Mouse (Mus musculus) CD4-positive, CD25-positive, alpha-beta regulatory T cell, adult 2 months (primary cell): Measurements from ENCODE around the gene Parp4.
A peak's percentile ranks its signal among the peaks of the same experiment; 100 is the strongest.

ENCODE experiments used
- DNase-seq: peaks from one replicate; pipeline ENCODE4 v3.0.0-alpha.2; 2012; ENCODE audit warnings: low read depth, low spot score

Parp4 gene

DNA sequence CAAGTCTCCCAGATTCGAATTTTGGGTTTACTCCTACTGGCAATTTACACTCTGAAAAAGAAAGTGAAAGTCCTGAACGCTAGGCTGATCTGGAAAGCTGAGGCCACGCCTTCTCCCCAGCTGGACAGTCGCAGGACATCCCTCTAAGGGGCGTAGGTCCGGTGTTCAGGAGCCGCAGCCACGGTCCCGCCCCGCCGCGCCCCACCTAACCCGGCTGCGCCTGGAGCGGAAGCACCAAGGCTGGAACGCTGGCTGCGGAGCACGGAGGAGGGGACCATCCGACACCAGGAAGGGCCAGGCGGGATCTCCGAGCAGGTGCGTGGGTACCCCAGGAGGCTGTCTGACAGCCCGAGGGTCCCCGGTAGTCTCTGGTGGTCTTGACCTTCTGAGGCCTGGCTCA lies at the start of gene Parp4, which contains the start of gene Cenpj:
TSS of gene Parp4 (plus strand) at position 204 of the 400 bp plus-strand sequence.
TSS of gene Cenpj (minus strand) at position 10 of the 400 bp plus-strand sequence.
- DNase-seq = peak; percentile 82

DNA sequence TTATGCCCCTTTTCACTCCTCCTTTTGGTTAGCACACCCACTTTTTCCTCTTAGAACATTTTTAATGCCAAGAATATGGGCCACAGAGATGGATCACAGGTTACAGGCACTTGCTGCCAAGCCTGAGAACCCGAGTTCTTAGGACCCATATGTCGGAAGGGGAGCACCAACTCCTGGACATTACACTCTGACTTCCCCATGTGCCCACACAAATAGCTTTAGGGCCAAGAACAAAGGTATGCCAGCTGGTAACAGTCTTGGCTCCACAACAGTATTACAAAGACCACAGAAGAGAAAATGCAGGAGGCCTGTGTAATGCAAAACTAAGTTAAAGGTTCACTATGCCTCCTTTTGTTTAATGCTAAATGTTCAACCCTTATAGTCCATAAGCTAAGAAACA lies 44.6 kb upstream of the Parp4 start:
- DNase-seq = no peak

DNA sequence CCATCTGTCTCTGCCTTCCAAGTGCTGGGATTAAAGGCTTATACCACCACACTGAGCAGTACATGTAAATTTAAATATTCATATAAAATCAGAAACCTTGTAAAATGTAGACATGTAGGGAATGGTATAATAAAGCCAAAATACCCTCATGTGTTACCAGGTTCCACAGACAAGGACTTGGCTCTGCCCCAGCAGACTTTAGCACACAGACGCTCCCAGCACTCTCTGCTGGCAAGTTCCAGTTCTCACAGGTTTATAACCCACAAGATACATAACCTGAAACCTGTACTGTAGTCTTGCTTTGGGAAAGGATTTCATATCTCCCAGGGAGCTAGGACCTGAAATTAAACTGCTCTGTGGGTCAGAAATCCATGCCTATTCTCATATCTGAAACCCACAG lies 30.5 kb upstream of the Parp4 start:
- no peak for DNase-seq

DNA sequence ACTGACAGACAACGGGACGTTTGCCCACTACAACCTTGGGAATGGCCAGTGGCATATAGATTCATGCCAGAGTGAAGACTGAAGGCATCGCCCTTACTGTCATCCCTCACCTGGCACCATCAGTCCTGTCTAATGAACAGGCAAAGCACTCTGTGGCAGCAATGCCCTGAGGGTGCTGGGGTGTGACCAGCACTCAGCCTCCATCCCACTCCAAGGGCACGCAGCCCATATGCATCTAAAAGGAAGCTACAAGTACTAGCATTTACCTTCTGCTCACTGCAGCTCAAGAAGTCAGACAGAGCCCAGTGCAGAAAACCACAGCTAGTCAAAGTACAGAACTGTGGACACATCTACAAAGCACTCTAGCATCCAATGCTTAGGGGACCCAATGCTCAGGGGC lies 29.9 kb upstream of the Parp4 start:
- no peak for DNase-seq

DNA sequence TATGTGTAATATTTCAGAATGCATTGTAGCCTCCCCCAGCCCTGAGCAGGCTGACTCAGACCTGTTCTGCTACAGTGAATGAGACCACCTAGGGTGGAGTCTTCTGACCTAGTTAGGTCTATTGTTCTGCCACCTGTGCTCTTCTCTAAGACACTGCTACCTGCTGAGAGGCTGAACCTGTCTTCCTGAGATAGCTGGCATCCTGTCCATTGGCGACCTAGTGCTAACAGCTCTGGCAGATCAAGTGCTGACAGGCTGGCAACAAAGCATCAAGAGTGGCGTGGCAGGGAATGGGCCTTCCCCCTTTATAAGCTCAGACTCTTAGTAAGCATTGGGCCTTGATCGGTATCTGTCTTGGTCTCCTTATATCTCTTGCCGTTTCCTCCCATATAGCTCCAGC lies 24.5 kb upstream of the Parp4 start:
- DNase-seq = no peak

DNA sequence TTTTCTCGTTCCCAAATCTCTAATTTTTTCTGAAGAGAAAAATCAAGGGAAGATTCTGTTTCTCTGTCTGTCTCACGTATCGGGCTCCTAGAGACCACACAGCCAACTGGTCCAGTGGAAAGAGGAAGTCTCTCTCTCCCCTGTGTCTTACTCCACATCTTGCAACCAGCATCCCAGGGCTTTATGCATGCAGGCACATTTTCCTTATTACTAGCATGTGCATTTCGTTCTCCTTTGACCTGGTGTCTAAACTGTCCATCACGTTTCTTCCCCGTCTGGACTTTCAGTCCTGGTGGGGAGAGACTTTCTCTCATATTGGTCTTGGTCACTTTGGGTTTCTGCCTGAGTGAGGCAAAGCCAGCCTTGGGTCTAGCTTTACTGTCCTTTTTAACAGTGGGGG lies 22.5 kb upstream of the Parp4 start:
- no peak for DNase-seq

DNA sequence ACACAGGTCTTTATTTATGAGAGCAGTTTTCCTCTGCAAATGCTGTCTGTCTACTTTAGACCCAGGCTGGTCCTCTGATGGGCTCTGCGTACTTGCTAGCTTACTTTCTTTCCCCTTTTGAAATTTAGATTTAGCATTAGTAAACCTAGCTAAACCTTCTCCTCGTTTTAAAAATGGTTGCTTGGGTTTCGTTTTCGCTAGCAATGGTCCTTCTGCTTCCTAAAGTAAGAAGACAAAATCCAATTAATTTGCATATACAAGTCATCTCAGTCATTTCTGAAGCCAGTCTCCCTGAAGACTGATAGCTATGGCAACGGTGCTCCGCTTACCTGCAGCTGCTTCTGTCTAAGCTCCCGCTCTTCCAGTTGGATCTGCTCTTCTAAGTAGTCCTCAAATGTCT lies 22.1 kb upstream of the Parp4 start:
- no peak for DNase-seq

DNA sequence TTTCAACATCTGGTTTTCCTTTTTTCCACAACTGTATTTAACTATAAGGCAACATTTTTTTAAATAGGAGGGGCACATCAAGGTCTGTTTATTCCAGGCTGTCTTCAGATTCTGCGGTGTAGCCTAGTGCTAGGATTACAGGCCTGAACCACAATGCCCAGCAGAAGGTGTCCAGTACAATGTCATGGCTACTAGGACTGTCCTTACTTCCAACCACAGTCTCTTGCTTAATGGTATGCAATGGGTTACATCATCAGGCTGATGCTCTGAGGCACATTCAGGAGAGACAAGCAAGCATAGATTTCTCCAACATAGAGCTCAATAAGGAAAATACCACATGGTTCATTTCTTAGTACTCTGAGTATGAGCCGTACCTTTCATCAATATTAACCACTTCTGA lies 20.7 kb upstream of the Parp4 start:
- DNase-seq = no peak

DNA sequence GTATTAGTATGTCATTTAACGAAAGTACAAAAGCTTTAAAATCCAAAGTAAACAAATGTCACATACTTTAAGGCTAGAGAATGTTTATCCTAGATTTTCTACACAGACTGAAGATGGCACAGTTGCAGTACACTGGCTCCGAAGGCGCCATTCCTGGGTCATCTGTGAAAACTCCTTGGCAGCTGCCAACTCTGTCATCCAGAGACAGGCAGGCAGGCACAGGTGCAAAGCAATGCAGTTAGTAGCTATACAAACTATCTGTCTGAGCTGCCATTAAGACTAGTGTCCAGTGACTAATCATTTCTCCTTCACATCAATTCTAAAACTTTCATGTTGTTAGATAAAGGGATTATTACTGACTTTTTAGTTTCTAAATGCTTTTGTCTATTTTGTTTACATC lies 16.3 kb upstream of the Parp4 start:
- no peak for DNase-seq

DNA sequence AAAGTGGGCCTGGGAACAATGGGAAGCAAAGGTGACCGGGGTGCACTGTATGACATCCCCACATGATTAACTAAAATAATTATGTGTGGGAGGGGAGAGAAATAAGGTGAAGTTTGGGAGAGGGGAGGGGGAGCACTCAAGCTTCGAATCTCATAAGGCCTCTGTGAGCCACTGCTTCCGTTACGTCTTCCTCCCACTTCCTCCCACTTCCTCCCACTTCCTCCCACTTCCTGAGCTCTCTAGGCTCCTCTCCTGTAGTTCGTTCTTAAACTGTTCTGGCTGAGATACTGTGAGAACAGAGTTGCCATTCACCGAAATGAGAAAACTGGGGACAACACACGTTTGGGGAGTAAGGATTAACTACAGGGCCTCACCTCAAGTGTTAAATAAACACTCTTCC lies 7.9 kb upstream of the Parp4 start:
- DNase-seq = peak; percentile 56

DNA sequence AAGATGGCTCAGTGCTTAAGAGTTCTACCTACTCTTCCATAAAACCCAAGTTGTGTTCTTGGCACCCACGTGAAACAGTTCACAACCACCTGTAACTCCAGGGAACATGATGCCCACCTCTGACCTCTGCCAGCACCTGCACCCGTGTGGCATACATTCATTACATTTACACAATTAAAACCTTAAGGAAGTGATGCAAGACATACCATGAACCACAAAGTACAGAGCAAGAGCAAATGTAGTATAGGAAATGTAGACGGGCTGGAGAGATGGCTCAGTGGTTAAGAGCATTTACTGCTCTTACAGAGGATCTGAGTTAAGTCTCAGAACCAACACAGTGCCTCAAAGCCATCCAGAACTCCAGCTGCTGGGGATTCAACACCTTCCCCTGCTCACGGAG lies 6.4 kb upstream of the Parp4 start:
- DNase-seq = no peak

DNA sequence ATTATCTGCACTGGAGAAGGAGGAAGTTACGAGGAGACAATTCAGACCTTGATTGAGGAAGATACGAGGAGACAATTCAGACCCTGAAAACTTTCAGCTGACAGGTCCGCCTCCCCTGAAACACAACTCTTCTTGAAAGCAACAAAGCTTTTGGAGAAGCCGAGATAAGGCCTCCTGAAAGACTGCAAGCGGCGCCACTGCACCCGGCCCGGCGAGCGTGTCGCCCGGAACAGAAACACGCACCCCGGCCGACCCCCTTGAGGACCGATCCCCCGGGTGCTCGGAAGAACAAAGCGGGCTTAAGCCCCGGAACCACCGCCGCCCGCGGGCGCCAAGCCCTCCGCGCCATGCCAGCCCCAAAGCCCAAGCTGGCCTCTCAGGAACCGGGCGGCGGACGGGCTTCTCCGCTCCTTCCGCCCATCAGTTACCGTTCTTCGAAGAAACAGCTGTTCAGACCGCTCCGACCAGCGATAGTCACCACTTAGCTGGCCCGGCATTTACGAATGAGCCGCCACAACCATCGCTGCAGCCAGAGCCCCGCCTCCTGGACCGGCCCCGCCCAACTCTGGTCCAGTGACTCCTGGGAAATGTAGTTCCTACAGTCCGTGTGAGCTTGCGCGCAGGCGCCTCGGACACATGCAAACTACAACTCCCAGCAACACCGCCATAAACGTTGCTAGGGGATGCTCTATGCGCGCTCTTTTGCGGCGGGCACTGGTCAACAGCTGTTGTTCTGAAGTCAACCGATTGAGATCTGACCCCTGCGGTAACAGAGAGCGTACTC lies 3.9 kb upstream of the Parp4 start:
- peak; percentile 97 for DNase-seq

DNA sequence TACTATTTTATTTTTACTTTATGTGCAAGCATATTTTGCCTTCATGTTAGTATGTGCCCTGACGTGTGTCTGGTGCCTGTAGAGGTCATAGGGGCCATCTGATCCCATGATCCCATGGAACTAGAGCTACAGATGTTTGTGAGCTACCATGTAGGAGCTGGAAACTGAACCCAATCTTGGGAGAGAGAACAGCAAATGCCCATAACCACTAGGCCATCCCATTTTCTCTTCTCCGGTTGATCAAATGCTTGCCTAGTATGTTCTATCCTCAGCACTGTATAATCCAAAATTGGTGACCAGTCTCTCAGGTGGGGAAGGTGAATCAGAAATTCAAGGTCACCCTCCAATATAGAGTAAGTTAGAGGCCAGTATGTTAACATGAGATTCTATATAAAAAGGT lies 2.9 kb upstream of the Parp4 start:
- DNase-seq = no peak

DNA sequence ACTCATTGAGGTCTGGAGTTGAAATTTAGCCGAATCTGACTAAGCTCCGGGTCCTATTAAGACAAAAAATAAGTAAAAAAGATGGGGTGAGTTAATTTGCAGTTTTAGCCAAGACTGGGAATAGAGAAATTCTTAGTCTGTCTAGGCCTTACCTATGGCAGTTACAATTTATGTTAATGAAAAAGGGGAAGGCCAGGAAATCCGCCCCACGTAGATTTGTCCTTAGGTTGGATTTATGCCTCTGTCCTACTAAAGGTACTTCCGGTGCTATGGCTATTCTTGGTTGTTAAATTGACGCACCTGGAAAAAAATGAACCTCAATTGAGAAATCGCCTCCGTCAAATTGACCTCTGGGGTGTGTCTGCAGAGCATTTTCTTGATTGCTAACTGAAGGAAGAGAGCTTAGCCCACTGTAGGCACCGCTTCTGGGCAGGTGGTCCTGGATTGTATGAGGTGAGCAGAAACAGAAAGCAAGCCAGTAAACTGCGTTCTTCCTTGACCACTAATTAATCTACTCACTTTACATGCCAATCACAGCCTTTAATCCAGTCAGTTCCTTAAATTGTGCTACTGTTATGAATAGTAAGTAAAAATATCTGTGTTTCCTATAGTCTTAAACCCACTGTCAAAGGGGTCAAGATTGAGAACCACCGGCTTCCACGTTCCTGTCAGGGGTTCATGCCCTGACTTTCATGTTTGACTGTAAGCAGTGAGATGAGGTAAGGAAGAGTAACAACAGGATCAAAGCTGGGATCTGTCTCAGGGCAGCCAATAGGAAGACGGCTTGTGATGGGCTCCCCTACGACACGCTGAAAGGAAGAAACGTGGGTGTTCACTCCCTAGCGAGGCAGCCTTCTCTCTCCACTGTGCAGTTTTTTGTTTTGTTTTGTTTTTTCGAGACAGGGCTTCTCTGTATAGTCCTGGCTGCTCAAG lies 816 bp downstream of the Parp4 start:
- peak; percentile 81 for DNase-seq

DNA sequence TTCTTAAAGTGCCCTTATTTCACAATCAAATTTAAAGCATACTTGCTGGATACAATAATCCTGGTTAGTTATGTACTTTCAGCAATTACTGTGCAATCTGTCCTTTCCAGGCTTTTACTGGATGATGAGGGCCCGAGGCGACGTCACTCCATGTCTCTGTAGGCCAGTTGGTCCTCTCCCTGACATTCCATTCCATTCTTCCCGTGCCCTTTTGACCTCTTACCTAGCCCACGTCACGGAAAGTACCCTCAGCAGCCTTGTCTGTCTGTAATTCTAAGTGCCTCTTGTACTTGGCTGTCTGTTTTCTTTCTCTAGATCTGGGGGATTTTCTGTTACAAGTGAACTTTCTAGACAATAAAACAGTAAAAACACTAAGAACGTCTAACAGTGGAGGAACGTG lies 3.6 kb downstream of the Parp4 start:
- DNase-seq = no peak

DNA sequence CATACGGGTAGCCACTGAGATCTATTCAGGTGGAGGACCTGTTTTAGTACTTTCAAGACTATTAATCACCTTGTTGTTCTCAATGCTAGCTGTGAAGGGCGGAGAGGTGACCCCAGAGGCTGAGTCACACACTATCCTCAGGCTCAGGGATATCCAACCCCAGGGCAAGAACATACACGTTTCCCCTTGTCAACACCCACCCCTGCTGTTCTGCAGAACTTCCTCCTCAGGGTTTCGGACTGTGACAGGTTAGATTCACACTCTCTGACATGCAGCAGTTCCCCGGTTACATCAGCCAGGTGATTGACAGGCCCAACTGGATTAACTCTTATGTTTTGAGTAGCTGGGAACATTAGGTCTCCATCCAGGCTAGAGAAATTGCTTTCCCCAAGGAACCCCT lies 5.7 kb downstream of the Parp4 start:
- no peak for DNase-seq

DNA sequence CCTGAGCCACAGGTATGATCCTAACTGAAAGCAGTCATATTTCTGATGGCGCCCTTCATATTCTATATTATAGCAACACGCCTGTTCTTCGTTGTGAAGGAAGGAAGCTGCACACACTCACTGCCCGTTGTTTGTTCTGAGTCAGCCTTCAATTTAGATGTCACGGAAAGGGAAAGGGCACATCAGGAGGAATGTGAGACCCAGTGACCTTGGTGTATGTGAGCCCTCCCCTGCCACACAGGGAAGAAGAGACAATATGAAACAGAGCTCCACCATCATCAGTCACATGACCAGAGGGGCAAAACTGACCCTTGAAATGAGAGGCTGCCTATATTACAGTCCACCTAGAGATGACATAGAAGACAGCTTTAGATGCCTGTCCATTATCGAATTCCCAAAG lies 6.9 kb downstream of the Parp4 start:
- DNase-seq = no peak

DNA sequence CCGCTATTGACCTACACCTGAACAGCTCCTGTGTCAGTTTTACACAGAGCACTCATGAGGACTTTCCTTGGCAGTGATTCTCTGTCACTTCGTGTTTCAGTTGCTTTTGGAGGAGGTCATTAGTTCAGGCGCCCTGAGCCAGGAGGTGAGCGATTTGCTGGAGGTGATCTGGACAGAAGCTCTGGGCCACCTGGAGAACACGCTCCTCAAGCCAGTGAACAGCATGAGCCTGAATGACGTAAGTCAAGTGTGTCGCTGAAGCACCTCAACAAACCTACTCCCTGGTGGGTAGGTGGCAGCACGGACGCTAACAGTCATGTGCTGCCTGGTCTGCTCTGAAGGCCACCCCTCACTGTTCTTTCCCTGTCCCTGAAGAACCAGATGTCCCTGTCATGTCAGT lies 16.8 kb downstream of the Parp4 start:
- DNase-seq = no peak

DNA sequence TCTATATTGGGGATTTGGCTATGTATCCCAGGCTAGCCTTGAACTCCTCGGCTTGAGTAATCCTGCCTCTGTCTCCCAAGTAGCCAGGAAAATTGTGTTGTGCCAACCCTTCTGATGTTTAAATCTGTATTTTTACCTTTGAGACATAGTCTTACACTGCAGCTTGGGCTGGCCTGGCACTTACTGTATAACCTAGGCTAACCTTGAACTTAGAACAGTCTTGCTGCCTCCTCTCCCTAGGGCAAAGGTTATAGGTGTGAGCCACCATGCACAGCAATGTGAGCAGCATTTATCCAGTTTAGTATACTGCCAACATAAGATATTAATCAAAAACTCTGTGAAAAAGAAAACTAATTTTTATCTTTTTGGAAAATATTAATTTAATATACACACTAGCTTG lies 19.4 kb downstream of the Parp4 start:
- no peak for DNase-seq

DNA sequence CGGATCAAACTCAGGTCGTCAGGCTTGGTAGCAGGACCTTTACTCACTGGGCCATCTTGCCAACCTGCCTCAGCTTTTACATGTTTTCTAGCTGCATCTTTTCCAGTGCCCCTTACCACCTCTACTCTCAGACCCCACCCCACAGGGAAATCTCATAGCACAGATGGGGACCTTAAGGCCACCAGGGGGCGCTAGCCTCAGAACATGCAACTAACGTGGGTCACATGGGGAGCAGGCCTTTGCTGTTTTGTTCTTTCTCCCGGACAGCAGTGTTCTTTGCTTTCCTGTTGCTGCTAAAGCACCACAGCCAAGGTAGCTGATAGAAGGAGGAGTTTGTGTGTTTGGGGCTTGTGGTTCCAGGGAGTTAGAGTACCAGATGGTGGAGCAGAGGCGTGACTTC lies 23.3 kb downstream of the Parp4 start:
- peak; percentile 85 for DNase-seq

DNA sequence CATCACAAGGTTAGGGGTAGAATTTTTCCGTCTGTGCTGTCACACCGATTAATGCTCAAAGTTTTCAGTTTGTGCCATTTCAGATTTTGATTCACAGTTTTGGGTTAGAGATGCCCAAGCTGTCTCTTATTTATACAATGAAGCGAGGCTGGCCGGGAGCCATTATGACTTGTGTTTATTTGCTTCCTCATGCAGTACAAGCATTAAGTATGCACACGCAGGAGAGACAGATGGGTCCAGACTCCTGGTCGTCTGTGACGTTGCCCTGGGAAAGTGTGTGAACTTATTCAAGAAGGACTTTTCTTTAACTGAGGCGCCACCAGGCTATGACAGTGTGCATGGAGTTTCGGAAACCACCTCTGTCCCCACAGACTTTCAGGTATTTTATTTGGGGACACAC lies 26.6 kb downstream of the Parp4 start:
- DNase-seq = no peak

DNA sequence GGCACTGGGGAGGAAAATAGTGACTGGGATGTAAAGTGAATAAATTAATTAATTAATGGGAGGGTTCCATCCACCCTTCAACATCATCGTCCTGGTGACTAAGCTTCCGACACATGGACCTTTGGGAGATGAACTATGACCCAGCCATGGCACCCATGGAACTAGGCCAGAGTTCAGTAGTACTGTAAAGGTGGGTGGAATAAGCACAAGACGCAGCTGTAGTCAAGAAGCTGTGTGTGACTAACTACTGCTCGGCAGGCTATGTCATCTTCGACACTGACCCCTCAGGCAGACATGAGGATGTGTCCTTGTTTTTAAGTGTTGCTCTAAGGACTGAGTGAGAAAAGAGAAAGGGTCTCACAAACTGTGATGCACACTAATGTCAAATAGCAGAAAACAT lies 29.0 kb downstream of the Parp4 start:
- no peak for DNase-seq

DNA sequence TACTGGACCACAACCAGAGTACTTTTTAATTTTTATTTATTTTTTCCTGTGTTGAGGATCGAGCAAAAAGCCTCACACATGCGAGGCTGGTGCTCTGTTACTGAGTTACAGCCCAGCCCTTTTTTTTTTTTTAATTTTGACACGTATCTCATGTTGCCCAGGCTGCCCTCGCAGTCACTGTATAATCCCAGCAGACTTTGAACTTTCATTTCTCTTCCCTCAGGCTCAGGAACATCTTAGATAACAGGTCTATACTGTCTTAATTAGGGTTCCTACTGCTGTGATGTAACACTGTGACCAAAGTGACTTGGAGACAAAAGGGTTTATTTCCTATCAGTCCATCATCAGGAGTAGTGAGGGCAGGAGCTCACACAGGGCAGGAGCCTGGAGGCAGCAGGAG lies 29.7 kb downstream of the Parp4 start:
- no peak for DNase-seq
